Comparison of ENCODE assay signal across 24 mouse cellular contexts in the genomic region with DNA sequence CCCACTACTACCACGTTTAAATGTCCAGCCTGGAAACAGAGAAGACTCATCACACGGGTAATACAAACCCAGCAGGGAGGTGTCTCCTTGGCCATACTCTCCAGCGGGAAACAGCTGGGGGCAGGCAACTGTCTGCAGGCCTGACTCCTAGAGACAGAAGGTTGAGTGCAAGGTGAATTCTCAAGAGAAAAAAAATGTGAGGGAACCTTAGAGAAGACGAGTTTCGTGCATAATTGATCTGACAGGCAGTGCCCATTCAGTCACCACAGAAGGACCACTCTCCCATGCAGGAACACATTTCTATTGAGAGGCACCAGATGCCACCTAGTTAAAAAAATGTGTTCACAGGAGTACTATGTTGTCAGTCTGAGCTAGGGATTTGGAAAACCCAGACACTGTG.
"Had no signal": no experiment of that assay in that cellular context is flagged by ENCODE, and none has a peak within 500 bp of the region (broad histone marks: within the 10 kb centered on the region; RNA-seq: fewer than 3 reads in every experiment).

No protein-coding gene starts in this region.

- H3K4me3 ChIP-seq: gastrocnemius, adult 2 months; heart, embryonic 10.5 days; heart, embryonic 13.5 days; heart, embryonic 15.5 days; hindbrain, embryonic 12.5 days; hindbrain, embryonic 15.5 days; kidney, embryonic 15.5 days; limb, embryonic 13.5 days; limb, embryonic 15.5 days; liver, embryonic 12.5 days had no signal

- H3K4me1 ChIP-seq: heart, embryonic 10.5 days had no signal

- ATAC-seq: intestine, embryonic 16.5 days; liver, embryonic 12.5 days had no signal

- H3K9me3 ChIP-seq: heart, embryonic 10.5 days; heart, embryonic 13.5 days; heart, embryonic 15.5 days; hindbrain, embryonic 12.5 days; hindbrain, embryonic 15.5 days; kidney, embryonic 15.5 days; limb, embryonic 13.5 days; limb, embryonic 15.5 days; liver, embryonic 12.5 days had no signal

- H3K4me2 ChIP-seq: heart, embryonic 13.5 days; heart, embryonic 15.5 days; hindbrain, embryonic 12.5 days; hindbrain, embryonic 15.5 days; kidney, embryonic 15.5 days; limb, embryonic 13.5 days; limb, embryonic 15.5 days; liver, embryonic 12.5 days had no signal

- H3K36me3 ChIP-seq: heart, embryonic 10.5 days; heart, embryonic 13.5 days; heart, embryonic 15.5 days; hindbrain, embryonic 12.5 days; hindbrain, embryonic 15.5 days; kidney, embryonic 15.5 days; limb, embryonic 13.5 days; limb, embryonic 15.5 days; liver, embryonic 12.5 days had no signal

- H3K27ac ChIP-seq: gastrocnemius, adult 2 months; heart, embryonic 10.5 days; hindbrain, embryonic 12.5 days; hindbrain, embryonic 15.5 days; kidney, embryonic 15.5 days; kidney, postnatal 0 days; limb, embryonic 13.5 days; limb, embryonic 15.5 days; liver, embryonic 12.5 days had no signal

- H3K27me3 ChIP-seq: heart, embryonic 13.5 days; heart, embryonic 15.5 days; hindbrain, embryonic 12.5 days; hindbrain, embryonic 15.5 days; kidney, embryonic 15.5 days; liver, embryonic 12.5 days had no signal

- H3K9ac ChIP-seq: heart, embryonic 13.5 days; heart, embryonic 15.5 days; hindbrain, embryonic 12.5 days; hindbrain, embryonic 15.5 days; kidney, embryonic 15.5 days; limb, embryonic 13.5 days; limb, embryonic 15.5 days; liver, embryonic 12.5 days had no signal

- DNase-seq: gastrocnemius, adult 2 months; gastrocnemius, postnatal 10 days; gastrocnemius, postnatal 25 days; heart, adult 18-20 months; heart, postnatal 14 days; heart, postnatal 36 days; kidney, adult 11 months; kidney, adult 2 months; kidney, adult 9 months; kidney, postnatal 14 days; kidney, postnatal 36 days; layer of hippocampus, adult 9-11 months; layer of hippocampus, postnatal 36 days had no signal
